Mouse (Mus musculus) B cell, adult (primary cell): ENCODE measurements around the gene Hp1bp3. TPM values are rescaled to one million over a fixed set of nuclear protein-coding genes. Genes with fewer than 3 reads are reported as not detected.

ENCODE experiments used
- total RNA-seq: library from RNA; stranded (reverse); gene quantifications from 4 replicates; pipeline ENCODE4 v1.2.4, GENCODE M21; 2023; ENCODE audit not compliant: inconsistent age

Gene Hp1bp3
- total RNA-seq: 98.7 to 110 TPM (median 104 TPM) in 4 replicates

GRCm38 (mm10) chr4:138216200-138216890, at the start of gene Hp1bp3:
TSS of gene Hp1bp3 (plus strand) at chr4:138216296.

GRCm38 (mm10) chr4:138250088-138250960, 34.2 kb downstream of the Hp1bp3 start, which contains the start of the genes Sh2d5 and Kif17:
TSS of gene Sh2d5 (plus strand) at chr4:138250403.
TSS of gene Kif17 (plus strand) at chr4:138250435.

Other genes starting within 250 kb of the Hp1bp3 start
- 162 to 173 TPM (median 169 TPM) in 4 replicates for gene Eif4g3, start 223.3 kb upstream of the Hp1bp3 start, total RNA-seq
- 0.15 to 0.84 TPM (median 0.42 TPM) in 4 replicates for gene Sh2d5, start 34.1 kb downstream of the Hp1bp3 start, total RNA-seq
- gene Kif17, start 34.1 kb downstream of the Hp1bp3 start, total RNA-seq: 0.19 TPM in 1 of 4 replicates, not detected in the others
- gene Ddost, start 88.4 kb downstream of the Hp1bp3 start, total RNA-seq: 57.9 to 64.3 TPM (median 61.0 TPM) in 4 replicates
- 32.2 to 43.7 TPM (median 38.0 TPM) in 4 replicates for gene Pink1, start 110.0 kb downstream of the Hp1bp3 start, total RNA-seq
- gene Cda, start 151.7 kb downstream of the Hp1bp3 start, total RNA-seq: not detected in 4 replicates
- not detected in 4 replicates for gene Fam43b, start 180.2 kb downstream of the Hp1bp3 start, total RNA-seq
- 32.3 to 47.3 TPM (median 39.9 TPM) in 4 replicates for gene Mul1, start 218.4 kb downstream of the Hp1bp3 start, total RNA-seq
- 0.33 to 0.86 TPM (median 0.78 TPM) in 4 replicates for gene Camk2n1, start 238.0 kb downstream of the Hp1bp3 start, total RNA-seq